Mouse (Mus musculus) spleen, adult 2 months (tissue): ENCODE data around the gene Gm10521.

Experiments used
- CTCF ChIP-seq: fragments of 200-500 bp; IDR thresholded peaks from 2 replicates; pipeline ENCODE4 v1.5.1; 2011; ENCODE audit warnings: mild to moderate bottlenecking, inconsistent platforms; ENCODE audit not compliant: insufficient read depth, insufficient read length, insufficient replicate concordance; ENCODE audit errors: extremely low read depth
- POLR2A ChIP-seq: fragments of 200-500 bp; IDR thresholded peaks from 2 replicates; pipeline ENCODE4 v1.6.1; 2011; ENCODE audit warnings: low read depth, low read length, inconsistent platforms

DNA sequence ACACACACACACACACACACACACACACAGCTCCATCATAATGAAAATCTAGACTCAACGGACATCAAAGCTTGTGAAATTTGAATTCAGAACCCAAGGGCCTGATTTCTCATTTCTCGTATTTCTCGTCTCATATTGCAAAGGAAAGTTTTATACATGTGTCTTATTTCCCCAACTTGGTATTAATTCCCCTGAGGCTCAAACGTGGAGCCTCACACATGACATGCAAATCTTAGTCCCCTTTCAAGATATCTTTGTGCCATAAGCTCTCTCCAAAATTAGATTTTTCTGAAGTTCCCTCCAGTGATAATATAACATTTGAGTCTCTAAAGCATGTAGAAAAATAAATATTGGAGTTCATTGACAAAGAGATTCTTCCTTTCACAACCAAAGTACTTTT is 46.7 kb upstream of the Gm10521 start:
- no peak for TF ChIP-seq CTCF
- TF ChIP-seq POLR2A: no peak
